Mouse (Mus musculus): ENCODE data around the gene Msmb. TPM values are rescaled to one million over a fixed set of nuclear protein-coding genes. Genes with fewer than 3 reads are reported as not detected.

Gene Msmb
- polyA plus RNA-seq, 1 experiment from 2014 or later, result not detected

- DNase-seq (ENCODE audit: low spot score), result no peak
Measured at GRCm38 (mm10) chr14:32145809-32146511, 4.1 kb downstream of the Msmb start.

- no peak for DNase-seq (ENCODE audit: low spot score)
Measured at GRCm38 (mm10) chr14:32146578-32146977, 4.8 kb downstream of the Msmb start.

GRCm38 (mm10) chr14:32150872-32151271 is 9.0 kb downstream of the Msmb start:
- DNase-seq (ENCODE audit: low spot score), result no peak

- DNase-seq (ENCODE audit: low spot score), result no peak
Measured at GRCm38 (mm10) chr14:32152243-32152965, 10.6 kb downstream of the Msmb start.

GRCm38 (mm10) chr14:32153156-32153555 is 11.3 kb downstream of the Msmb start:
- DNase-seq (ENCODE audit: low spot score), result no peak

- DNase-seq (ENCODE audit: low spot score), result no peak
Measured at GRCm38 (mm10) chr14:32154758-32155157, 12.9 kb downstream of the Msmb start.

GRCm38 (mm10) chr14:32159150-32159670 is 17.4 kb downstream of the Msmb start:
- no peak for DNase-seq (ENCODE audit: low spot score)

GRCm38 (mm10) chr14:32159690-32160246 is 17.9 kb downstream of the Msmb start, which contains the start of gene Ncoa4:
Gene Ncoa4 (plus strand): TSS chr14:32159865.
- peak; percentile 99 for DNase-seq (ENCODE audit: low spot score)

- peak; percentile 7 for DNase-seq (ENCODE audit: low spot score)
Measured at GRCm38 (mm10) chr14:32160563-32160962, 18.7 kb downstream of the Msmb start.

GRCm38 (mm10) chr14:32161090-32161885 is 19.5 kb downstream of the Msmb start:
- DNase-seq (ENCODE audit: low spot score), result no peak

- DNase-seq (ENCODE audit: low spot score), result no peak
Measured at GRCm38 (mm10) chr14:32162231-32162630, 20.4 kb downstream of the Msmb start.

- no peak for DNase-seq (ENCODE audit: low spot score)
Measured at GRCm38 (mm10) chr14:32163203-32163888, 21.5 kb downstream of the Msmb start.

GRCm38 (mm10) chr14:32164173-32165051 is 22.6 kb downstream of the Msmb start:
- DNase-seq (ENCODE audit: low spot score), result no peak

GRCm38 (mm10) chr14:32165278-32166061 is 23.6 kb downstream of the Msmb start:
- DNase-seq (ENCODE audit: low spot score), result peak; percentile 85

- DNase-seq (ENCODE audit: low spot score), result no peak
Measured at GRCm38 (mm10) chr14:32166062-32166441, 24.2 kb downstream of the Msmb start.

- DNase-seq (ENCODE audit: low spot score), result no peak
Measured at GRCm38 (mm10) chr14:32166840-32167239, 25.0 kb downstream of the Msmb start.

GRCm38 (mm10) chr14:32167326-32167725 is 25.5 kb downstream of the Msmb start:
- DNase-seq (ENCODE audit: low spot score), result no peak

- DNase-seq (ENCODE audit: low spot score), result no peak
Measured at GRCm38 (mm10) chr14:32168653-32169231, 26.9 kb downstream of the Msmb start.

- no peak for DNase-seq (ENCODE audit: low spot score)
Measured at GRCm38 (mm10) chr14:32170137-32170536, 28.3 kb downstream of the Msmb start.

Measured in thymus, postnatal 0 days (tissue).